Mouse (Mus musculus) gastrocnemius, postnatal 10 days (tissue): ENCODE measurements around the gene Senp8. TPM values are rescaled to one million over a fixed set of nuclear protein-coding genes. Genes with fewer than 3 reads are reported as not detected.
"Not testable (repeated sequence)": the region's sequence is repeated elsewhere in the genome, so short reads cannot be mapped to it uniquely, and the experiment has no call there.

Experiments used
- DNase-seq: peaks from one replicate; pipeline ENCODE4 v3.0.0; 2021; ENCODE audit warnings: mixed read lengths
- long read RNA-seq, 2 experiments: library from polyadenylated mRNA; stranded (forward); transcript quantifications; one replicate each; pipeline ENCODE4 v2.0.0; 2021
- total RNA-seq, 2 experiments: library from RNA; stranded (reverse); gene quantifications; 2 replicates each; pipeline ENCODE4 v1.2.3; 2021

Gene Senp8
- total RNA-seq, result 1 to 10 TPM; 6.5 to 8.5 TPM
- long read RNA-seq, experiment 1, partial matches to known transcripts, result 0 of 5 reads
- long read RNA-seq, experiment 1, other reads (novel, unspliced or antisense), result 0 of 5 reads
- long read RNA-seq, experiment 2, partial matches to known transcripts, result 0 of 2 reads
- long read RNA-seq, experiment 2, other reads (novel, unspliced or antisense), result 1 of 2 reads

- DNase-seq, result peak; percentile 100
These were observed at the start of gene Senp8, which contains the start of gene Myo9a for GRCm38 (mm10) chr9:59750267-59751065. Gene Senp8 (minus strand): TSS chr9:59750710. Gene Myo9a (plus strand): TSS chr9:59750896.

- not testable (repeated sequence) for DNase-seq
These were observed 16.5 kb upstream of the Senp8 start for GRCm38 (mm10) chr9:59766966-59767461.

- DNase-seq, result no peak
These were observed 10.0 kb upstream of the Senp8 start for GRCm38 (mm10) chr9:59760515-59760914.

- DNase-seq, result not testable (repeated sequence)
These were observed 6.5 kb upstream of the Senp8 start for GRCm38 (mm10) chr9:59757016-59757415.

- no peak for DNase-seq
These were observed 4.7 kb upstream of the Senp8 start for GRCm38 (mm10) chr9:59755199-59755598.

- no peak for DNase-seq
These were observed 1.5 kb upstream of the Senp8 start for GRCm38 (mm10) chr9:59751966-59752365.

GRCm38 (mm10) chr9:59751066-59751581 lies 614 bp upstream of the Senp8 start:
- DNase-seq, result peak; percentile 86

GRCm38 (mm10) chr9:59749581-59750265 lies 787 bp downstream of the Senp8 start:
- no peak for DNase-seq

GRCm38 (mm10) chr9:59748969-59749368 lies 1.5 kb downstream of the Senp8 start:
- no peak for DNase-seq

GRCm38 (mm10) chr9:59748387-59748786 lies 2.1 kb downstream of the Senp8 start:
- no peak for DNase-seq

GRCm38 (mm10) chr9:59743903-59744302 lies 6.6 kb downstream of the Senp8 start:
- DNase-seq, result no peak

GRCm38 (mm10) chr9:59740593-59740992 lies 9.9 kb downstream of the Senp8 start:
- DNase-seq, result no peak

GRCm38 (mm10) chr9:59735394-59735793 lies 15.1 kb downstream of the Senp8 start:
- no peak for DNase-seq

GRCm38 (mm10) chr9:59733075-59733474 lies 17.4 kb downstream of the Senp8 start:
- no peak for DNase-seq

GRCm38 (mm10) chr9:59731136-59731535 lies 19.4 kb downstream of the Senp8 start:
- DNase-seq, result no peak

- no peak for DNase-seq
These were observed 22.8 kb downstream of the Senp8 start for GRCm38 (mm10) chr9:59727569-59728286.

- no peak for DNase-seq
These were observed 25.0 kb downstream of the Senp8 start for GRCm38 (mm10) chr9:59725515-59725914.

- peak; percentile 30 for DNase-seq
These were observed 26.6 kb downstream of the Senp8 start for GRCm38 (mm10) chr9:59723791-59724442.

- DNase-seq, result peak; percentile 56
These were observed 27.3 kb downstream of the Senp8 start for GRCm38 (mm10) chr9:59723096-59723657.

- no peak for DNase-seq
These were observed 29.4 kb downstream of the Senp8 start for GRCm38 (mm10) chr9:59721144-59721543.

GRCm38 (mm10) chr9:59718237-59718636 lies 32.3 kb downstream of the Senp8 start:
- DNase-seq, result no peak
